Mouse (Mus musculus) urinary bladder, postnatal 10 days (tissue): Measurements from ENCODE around the gene Vill.

ENCODE experiments used
- DNase-seq: peaks from one replicate; pipeline ENCODE4 v3.0.0; 2022; ENCODE audit warnings: low spot score

Vill gene

DNA sequence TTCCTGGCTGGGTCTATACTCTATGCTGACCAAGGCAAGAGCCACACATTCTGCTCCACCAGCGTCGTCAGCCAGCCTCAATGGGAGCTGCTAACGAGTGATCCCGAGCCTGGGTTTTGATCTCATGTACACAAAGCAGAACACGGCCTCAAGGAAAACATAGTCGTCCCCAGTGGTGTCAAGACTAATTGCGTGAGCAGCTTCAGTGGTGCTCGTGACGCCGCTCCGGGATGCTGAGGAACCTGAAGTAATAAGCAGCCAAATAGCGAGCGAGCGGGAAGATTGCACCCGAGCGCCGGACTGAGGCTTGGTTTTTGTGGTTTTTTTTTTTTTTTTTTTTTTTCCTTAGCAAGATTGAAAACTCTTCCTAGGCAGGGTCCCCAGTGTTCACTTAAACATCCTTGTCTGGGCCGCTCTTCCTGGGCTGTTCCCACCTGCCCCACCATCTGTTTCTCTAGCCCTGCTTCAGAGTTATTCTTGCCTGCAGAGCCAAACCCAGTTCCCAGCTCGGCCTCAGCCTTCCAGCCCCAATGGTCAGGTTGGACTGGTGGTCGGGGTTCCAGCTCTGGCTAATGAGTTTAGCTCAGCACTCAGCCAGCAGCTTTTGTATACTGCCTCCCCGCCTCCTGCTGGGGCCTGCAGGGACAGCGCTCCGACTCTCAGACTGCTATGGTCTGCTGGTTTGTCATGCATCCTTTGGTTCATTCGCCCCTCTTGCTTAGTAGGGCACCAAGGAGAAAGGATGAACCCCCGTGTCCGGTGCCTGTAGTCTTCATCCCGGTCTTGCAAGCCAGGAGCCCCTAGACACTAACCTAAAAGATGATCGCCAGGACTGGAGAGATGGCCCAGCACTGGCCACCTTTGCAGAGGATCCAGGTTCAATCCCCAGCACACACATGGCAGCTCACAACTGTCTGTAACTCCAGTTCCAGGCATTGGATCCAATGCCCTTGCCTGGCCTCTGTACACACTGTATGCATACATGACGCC, 17.6 kb upstream of the Vill start:
- no peak for DNase-seq

DNA sequence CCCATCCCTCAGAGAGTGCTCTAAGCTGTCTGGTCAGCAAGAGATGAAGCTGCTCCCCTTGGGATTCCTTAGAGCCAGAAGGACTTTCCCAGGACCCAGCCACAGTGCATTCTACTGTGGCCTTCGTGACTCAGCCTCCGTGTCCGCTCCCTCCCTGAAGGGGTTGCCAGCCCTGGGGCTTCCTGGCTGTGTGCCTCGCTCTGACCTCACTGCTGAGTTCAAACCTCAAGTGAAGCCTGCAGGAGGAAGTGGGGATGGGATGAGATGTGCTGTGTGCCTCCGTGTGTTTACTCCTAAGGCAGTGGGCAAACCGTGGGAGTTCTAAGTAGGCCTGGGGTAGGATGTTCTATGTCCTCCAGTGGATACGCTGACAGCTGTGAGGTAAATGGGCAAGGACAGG, 16.7 kb upstream of the Vill start:
- DNase-seq = no peak

DNA sequence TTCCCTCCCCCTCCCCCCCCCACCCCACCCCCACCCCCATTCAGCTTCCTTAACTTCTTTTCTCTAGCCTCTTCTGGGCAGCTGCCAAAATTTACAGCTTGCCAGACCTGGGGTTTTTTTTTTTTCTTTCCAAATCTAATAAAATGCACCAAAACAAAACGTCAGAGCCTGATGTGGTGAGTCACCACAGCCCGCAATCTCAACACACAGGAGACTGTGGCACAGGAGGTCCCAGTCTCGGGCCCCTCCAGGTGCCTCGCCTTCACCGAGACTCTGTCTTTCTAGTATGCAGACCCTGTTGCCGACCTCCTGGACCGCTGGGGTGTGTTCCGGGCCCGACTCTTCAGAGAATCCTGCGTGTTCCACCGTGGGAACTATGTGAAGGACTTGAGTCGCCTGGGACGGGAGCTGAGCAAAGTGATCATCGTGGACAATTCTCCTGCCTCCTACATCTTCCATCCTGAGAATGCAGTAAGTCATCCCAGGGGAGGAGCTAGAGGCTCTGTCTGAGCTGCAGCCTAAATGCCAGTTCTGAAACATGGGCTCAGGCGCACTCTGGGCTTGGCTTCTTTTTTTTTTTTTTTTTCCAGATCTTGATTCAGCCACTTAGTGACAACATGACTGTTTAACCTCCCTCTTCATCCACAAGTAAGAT, 15.4 kb upstream of the Vill start:
- DNase-seq = no peak

DNA sequence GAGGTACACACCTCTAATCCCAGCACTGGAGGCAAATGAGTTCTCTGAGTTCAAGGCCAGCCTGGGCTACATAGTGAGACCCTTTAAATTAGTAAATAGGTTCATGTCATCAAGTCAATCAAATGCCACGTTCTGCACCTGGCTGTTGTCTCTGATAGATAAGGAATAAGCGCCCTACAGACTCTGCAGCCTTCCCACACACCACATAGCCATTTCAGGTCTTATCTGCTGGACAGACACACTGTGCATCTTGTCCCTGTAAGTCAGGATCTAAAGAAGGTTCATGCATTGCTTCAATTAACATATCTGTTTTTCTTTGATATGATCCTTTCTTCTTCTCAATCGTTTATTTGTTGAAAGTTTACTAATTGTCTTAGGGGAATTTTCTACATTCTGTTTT, 14.0 kb upstream of the Vill start:
- DNase-seq = no peak

DNA sequence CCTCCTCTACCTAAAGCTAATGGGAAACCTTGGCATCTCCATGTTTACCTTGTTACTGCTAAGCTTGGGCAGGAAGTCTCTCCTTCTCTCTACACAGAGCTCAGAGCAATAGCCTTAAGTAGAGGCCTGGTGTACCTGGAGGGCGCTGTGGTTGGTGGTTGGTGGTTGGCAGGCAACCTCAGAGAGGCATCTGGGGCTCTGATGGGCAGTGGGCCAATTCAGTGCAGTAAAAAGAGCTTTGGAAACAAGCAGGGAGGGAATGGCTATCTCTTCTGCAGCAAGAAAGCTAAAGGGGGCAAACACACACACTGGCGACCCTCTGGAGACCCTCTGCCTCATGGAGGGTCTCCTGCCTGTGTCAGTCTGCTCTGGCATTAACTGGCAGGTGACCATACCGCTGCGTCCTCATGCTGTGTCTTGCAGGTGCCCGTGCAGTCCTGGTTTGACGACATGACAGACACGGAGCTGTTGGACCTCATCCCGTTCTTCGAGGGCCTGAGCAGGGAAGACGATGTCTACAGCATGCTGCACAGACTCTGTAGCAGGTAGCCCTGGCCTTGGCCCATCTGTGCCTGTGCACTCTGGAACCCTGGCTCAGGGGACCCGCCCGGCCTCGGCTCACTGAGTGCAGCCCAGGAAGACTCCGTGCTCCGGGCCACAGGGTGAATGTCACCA, 12.3 kb upstream of the Vill start:
- DNase-seq = no peak

DNA sequence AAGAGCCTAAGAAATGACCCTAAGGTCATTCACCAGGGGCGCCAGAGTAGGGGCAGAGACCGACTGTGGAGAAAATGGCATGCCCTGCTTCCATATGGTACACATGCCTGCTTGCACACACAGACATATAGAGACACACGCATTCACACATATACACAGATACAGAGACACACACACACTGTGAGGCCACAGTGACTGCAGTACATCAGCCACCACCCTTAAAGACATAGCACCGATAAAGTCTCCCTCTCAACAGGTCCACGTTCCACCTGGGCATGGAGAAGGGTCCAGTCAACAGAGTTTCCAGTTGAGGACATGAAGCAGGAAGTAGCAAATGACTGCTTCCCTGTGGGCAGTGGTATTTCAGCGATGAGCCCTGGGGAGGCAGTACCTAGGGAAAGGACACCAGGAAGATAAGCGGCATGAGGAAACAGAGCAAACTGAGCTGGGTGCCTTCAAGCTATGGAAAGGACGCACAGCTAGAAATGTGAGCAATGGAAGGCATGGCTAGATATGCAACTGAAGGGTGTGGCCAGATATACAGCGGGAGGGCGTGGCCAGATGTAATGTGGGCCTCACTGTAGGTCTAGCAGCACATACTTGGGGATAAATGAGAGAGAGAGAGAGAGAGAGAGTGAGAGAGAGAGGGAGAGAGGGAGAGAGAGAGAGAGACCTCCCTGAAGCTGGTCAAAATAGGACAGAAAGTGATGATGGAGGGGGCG, 4.2 kb upstream of the Vill start:
- DNase-seq = no peak

DNA sequence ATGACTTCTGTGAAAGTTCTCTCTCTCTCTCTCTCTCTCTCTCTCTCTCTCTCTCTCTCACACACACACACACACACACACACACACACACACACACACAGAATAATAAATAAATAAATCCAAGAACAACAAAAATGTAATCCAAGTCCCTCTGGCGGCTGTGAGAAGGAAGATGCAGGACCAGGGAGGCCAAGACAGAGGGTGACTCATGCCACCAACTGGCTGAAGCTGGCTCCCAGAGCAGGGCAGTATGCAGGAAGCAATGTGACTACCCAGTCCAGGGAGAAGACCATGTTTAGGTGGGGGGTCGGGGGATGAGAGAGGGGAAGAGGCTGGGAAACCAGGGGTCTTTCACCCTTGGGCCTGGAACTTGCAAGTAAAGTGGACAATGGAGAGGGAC, 1.4 kb upstream of the Vill start:
- no peak for DNase-seq

DNA sequence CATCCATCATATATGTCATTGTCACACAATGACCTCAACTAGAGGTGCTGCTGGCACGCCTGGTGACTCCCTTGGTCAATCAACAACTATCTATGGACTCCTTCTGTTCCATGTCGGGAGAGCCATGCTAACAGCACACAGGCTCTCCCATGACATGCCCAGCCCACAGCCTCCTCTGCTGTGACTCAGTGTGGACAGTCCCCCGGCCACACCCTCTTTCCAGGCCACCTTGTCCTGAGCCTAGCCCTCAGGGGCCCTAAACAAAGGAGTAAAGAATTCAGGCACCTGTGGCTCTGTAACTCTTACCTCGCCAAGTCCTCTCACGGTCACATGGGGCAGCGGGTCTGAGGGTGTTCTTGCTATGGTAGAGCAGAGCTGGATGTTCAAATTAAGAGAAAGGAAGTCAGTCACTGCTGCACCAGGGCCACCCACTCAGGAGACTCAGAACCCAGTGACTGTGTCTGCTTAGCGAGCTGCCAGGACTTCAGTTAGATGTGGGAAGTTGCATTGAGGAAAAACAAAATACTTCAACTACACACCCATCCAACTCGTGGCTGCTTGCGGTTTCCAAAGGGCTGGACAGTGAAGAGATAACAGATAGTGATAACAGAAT, 1.5 kb downstream of the Vill start:
- DNase-seq = no peak

DNA sequence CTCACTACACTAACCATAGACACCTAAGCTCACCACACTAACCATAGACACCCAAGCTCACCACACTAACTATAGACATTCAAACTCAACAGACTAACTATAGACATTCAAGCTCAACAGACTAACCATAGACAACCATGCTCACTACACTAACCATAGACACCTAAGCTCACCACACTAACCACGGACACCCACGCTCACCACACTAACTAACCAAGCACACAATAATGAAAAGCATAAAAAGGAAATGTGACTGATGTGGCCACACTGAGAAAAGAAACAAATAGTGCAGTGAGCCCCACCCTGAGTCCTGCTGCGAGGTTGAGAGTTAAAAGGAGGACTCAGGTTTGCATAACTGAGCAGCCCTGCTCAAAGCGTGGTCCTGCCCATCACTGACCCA, 2.8 kb downstream of the Vill start:
- no peak for DNase-seq

DNA sequence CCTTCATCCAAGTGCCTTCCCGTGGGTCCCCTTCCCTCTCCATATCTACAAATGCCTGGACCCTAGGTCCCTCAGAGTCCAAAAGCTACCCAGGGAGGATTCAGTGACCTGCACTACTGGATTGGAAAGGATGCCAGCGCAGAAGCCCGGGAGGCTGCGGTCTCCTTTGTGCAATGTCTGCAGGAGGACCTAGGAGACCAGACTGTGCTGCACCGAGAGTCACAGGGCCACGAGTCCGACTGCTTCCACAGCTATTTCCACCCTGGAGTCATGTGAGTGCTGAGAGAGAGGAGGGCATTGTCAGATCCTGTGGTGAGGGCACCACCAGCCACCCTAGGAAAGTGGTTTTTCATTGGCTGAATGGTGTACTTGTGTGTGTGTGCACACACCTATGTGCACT, 5.7 kb downstream of the Vill start:
- no peak for DNase-seq

DNA sequence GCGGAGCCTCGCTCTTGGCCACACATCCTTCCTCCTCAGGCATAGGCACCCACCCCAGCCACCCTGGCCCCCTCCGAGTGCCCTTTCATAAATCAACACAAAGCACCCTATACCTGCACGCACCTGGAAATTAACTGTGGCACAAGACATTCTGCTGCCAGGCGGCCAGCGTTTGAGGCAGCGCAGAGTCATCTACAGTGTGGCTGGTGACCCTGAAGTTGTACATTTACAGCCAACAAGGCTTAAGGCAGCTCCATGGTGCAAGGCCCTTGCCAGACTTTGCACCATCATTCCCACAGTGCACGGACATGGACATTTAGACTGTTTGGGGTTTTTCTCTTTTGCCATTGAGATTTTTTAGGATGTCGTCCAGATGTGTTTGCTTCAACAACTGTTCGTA, 8.1 kb downstream of the Vill start:
- no peak for DNase-seq

DNA sequence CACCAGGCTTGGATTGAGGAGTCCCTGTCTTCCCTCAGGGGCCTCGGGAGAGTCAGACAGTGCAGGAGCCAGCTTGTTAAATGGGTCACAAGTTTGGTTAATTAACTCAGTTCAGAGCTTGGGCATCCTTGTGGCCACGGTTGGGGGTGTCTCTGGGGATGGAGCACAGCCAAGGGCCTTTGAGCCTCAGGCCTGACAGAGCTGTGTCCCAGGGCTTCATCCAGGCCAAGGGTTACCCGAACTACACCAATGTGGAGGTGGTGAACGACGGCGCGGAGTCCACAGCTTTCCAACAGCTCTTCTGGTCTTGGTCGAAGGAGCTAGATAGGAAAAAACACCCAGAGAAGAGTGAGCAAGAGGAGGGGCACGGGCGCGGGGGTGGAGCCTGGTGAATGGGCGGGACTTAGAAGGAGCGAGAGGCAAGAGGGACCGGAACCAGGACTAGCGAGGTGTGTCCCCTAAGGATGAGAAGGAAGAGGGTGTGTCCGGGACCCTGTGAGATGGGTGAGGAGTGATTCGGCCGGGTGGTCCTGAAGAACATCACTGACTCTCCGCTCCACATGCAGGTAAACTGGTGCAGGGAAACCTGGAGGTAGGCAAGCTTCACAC, 10.6 kb downstream of the Vill start:
- no peak for DNase-seq

DNA sequence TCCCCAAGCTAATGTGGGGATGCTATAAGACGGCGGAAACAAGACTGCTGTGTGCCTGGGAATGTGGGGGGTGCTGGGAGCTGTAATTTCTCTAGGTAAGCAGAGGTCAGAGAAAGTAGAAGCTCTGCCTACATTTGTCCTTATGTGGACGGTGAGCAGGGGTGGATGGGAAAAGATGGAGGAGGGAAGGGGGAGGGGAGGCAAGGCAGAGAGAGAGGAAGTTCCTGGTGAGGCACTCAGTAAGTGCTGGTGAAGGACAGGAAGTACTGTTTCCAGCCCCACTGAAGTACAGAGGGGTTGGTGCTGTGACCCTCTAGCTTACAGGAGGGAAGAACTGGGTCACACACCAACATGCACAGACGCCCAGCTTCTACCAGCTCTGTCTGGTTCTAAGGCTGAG, 11.7 kb downstream of the Vill start:
- DNase-seq = no peak

DNA sequence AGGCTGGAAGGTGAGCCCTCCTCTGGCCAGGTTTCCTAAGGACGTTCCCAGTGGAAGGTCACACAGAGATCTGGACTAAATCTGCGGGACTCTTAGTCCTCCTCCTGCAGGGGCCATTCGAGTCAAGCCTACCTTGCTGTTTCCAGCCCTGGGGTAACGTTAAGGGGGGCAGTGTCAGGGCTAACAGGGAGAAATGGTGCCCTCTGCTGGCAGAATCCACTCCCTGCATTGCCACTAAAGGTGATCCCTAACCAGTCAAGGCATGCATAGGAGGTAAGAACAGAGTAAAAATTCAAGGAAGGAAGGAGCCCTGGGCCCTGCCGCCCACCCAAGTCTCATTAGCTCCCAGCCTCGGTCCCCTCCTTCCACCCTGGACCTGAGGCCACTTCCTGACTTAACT, 15.0 kb downstream of the Vill start:
- no peak for DNase-seq

DNA sequence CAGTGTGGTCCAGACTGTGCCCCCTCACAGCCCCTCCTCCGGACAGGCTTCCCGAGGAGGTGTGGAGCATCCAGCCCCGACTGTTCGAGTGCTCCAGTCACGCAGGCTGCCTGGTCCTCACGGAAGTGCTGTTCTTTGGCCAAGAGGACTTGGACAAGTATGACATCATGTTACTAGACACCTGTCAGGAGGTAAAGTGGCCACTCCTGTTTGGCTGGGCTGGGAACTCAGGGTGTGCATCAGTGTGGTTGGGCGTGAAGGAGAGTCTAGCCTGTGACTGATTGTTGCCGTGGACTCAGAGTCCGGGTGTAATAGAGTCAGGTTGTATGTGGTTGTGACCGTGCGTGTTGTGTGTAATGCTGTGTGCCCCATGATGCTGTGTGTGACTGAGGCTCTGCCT, 15.7 kb downstream of the Vill start:
- no peak for DNase-seq

DNA sequence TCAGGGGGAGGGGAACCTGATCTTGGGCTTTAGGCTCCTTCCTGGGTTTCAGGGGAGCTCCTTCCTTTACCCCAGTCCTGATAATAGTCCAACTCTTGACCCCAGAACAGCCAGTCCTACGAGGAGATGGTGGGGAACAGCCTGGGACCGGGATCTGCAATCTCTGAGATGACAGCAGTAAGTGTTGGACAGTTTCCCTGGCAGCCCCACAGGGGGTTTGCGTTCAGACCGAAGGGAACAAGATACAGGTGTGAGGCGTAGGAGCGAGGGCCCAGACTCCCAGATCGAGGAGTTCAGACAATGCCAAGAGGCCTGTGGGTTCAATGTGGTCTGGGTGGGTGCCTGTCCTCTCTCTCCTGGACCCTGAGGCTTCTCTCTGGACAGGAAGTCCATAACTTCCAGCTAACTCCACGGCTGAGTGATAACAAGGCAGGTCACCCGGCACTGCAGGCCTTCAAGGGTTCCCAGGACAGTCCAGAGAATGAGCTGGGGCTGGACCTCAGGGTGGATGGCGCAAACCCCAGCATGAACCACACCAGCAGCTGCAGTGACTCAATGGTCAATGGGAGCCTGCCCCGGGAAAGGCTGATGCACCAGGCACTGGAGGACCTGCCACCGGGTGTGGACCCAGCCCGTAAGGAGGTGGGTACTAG, 17.7 kb downstream of the Vill start:
- DNase-seq = no peak

DNA sequence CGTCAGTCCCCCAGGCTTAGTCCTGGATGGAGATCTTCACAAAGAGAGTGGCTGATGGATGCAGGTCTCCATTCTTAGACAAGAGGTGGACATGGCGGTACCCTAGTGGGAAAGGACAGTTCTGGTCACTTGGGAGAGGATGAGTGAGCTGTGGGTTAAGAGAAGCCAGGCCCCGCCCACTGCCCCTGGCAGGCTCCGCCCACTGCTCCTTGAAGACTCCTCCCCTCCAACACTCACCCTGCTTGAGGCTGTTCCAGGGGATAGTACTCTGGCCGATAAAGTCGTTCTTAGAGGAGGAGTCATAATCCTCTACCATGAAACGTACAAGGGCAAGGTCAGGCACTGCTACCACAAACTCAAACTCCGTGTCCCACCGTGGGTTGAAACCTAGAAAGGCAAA, 19.2 kb downstream of the Vill start:
- DNase-seq = no peak

DNA sequence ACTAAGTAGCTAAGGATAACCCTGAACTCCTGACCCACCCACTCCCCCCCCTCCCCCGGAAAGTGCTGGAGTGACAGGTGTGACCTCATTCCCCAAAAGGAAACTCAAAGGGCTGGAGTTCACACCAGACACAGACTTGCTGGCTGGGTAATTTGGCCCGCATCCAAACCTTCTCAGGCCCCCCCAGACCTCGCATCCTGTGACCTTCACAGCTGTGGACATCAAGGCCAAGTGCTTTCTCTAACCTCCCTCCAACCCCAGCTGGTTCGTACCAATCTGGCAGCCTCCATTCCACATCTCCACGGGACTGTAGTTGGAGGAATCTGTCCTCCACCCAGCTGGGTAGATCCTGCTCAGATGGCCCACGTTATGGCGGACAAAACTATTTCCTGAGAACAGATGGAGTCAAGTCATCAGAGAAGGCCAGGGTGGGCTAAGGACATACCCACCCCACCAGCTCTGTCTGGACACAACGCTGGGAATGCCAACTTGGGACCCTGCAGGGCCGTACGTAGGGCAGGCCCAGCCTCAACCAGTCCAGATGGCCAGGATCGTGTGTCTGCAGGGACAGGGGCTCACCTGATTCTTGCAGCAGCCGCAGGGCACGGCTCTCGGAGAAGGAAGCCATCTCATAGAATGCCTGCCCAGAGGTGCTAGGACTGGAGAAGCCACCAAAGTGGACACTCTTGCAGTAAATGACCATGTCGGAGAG, 20.8 kb downstream of the Vill start:
- DNase-seq = no peak

DNA sequence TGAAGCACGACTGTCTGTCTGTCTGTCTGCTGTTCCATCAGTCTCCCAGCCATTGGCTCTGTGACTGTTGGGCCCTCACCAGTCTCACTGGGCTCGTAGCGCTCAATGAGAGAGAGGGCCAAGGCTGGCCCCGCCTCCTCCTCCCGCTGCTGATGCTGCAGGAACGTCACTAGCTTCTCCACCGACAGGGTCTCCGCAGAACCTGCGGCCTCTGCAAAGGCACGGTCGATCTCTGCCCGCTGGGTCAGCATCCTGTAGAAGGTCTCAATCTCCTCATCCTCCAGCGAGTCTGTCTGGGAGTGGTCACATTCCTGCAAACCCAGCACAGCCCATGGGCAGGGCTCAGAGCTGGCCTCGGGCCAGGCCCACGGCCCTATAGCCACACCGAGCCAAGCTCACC, 23.1 kb downstream of the Vill start:
- no peak for DNase-seq

DNA sequence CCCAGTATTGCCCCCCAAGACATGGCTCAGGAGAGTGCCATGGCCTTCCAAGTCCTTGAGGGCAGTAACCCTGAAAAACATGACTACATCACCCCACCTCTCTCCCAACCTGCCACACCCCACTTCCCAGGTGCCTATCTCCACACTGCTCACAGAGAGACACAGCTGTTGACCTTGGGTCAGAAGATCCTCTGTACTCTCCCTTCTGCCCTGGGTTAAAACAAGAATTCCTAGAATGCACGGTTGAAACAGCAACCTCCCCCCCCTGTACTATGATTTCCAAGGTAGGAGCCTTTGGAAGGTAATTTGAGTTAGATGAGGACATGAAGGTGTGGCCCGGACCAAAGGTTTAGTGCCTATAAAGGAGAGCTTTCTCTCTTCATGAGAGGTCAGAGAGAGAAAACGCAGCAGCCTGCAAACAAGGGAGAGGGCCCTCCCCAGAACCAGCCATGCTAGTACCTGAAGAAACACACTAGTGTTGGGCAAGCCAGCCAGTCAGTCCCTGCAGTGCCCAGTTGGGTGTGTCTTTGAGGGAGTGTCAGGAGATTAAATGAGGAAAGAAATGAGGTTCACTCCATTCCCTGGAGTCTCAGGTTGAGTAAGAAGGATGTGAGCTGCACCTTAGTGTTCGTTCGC, 27.6 kb downstream of the Vill start:
- no peak for DNase-seq
